Mouse (Mus musculus) kidney, adult 2 months (tissue): ENCODE results near the gene Tln1. TPM values are rescaled to one million over a fixed set of nuclear protein-coding genes. Genes with fewer than 3 reads are reported as not detected.
A peak's percentile ranks its signal among the peaks of the same experiment; 100 is the strongest.

Experiments used
- DNase-seq: peaks from one replicate; pipeline ENCODE4 v3.0.0; 2021
- H3K27ac ChIP-seq: fragments of 200-500 bp; 2 replicates; pipeline ENCODE4 v1.5.1; 2012; ENCODE audit warnings: low read depth, low read length, control low read depth, inconsistent platforms; ENCODE audit not compliant: insufficient read depth
- H3K27me3 ChIP-seq: fragments of 200-500 bp; replicated peaks from 2 replicates; pipeline ENCODE4 v1.6.1; 2012; ENCODE audit warnings: mild to moderate bottlenecking, moderate library complexity, low read length, inconsistent platforms; ENCODE audit not compliant: control insufficient read depth, insufficient read depth
- H3K36me3 ChIP-seq: fragments of 200-500 bp; 2 replicates; pipeline ENCODE4 v1.6.1; 2012; ENCODE audit warnings: mild to moderate bottlenecking, moderate library complexity, low read length, inconsistent platforms; ENCODE audit not compliant: control insufficient read depth, insufficient read depth
- H3K4me1 ChIP-seq: fragments of 200-500 bp; 2 replicates; pipeline ENCODE4 v1.6.1; 2011; ENCODE audit warnings: low read length; ENCODE audit not compliant: control insufficient read depth, insufficient read depth
- H3K4me3 ChIP-seq: fragments of 200-500 bp; 2 replicates; pipeline ENCODE4 v1.5.1; 2011; ENCODE audit warnings: mild to moderate bottlenecking, low read depth, low read length, control low read depth; ENCODE audit not compliant: insufficient read depth
- CTCF ChIP-seq: fragments of 200-500 bp; conservative IDR thresholded peaks from 2 replicates; pipeline ENCODE4 v1.5.1; 2011; ENCODE audit warnings: low read depth, mild to moderate bottlenecking, control low read depth, low read length, moderate library complexity, mixed read lengths; ENCODE audit not compliant: insufficient read depth, insufficient read length
- POLR2A ChIP-seq: fragments of 200-500 bp; IDR thresholded peaks from one replicate; pipeline ENCODE4 v1.6.1; 2011; ENCODE audit warnings: low read depth, low read length, control low read depth
- WGBS: fragments of 180-500 bp; shearing (Covaris S2); methylation state at CpG from one replicate; pipeline ENCODE4 v1.1.7; 2018; 5-methylcytosine and 5-hydroxymethylcytosine counted together
- polyA plus RNA-seq: library from polyadenylated mRNA; depleted of rRNA; stranded (reverse); fragments of >200 nt; gene quantifications from 2 replicates; pipeline ENCODE4 v1.2.3, GENCODE M21; 2012

Gene Tln1
- polyA plus RNA-seq, 1 experiment = 92.1 TPM

- WGBS = 51% methylated on average over 6 of the region's 6 CpGs
- Histone ChIP-seq H3K27me3 (no peaks in the 10 kb centered on the region), H3K27ac (peak overlapping the region; percentile 67), H3K36me3 (no peaks in the 10 kb centered on the region), H3K4me3 (no peak overlapping the region), H3K4me1 (peaks cover 36% of the 10 kb centered on the region; the same call in 1 of the 2 replicates)
- no peak for DNase-seq
- TF ChIP-seq CTCF (no peak), POLR2A (no peak)
Observed at GRCm38 (mm10) chr4:43496587-43496986, 65.9 kb downstream of the Tln1 start.

DNA sequence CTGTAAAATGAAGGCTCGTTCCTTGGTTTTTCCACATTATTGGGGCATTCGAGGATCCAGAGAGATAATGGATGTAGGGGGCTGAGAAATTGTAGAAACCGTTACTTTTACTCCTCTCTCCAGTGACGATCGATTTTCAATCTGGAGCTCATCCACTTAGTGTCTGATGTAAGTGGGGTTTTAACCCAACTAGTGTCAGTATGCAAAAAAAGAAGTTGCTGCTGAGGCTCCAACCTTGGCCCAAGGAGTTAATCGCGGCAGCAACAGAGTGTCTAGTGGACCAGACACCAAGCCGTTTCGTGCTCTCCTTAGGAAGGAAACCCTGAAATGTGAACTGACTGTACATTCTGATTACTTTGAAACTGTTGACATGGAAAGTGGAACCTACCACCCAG is 68.6 kb downstream of the Tln1 start:
- peak; percentile 38 for DNase-seq
- 1% methylated on average over 9 of the region's 9 CpGs for WGBS
- Histone ChIP-seq H3K4me3 (peak overlapping the region; percentile 82), H3K36me3 (no peaks in the 10 kb centered on the region), H3K27me3 (no peaks in the 10 kb centered on the region), H3K27ac (peak overlapping the region; percentile 63), H3K4me1 (peaks cover 29% of the 10 kb centered on the region; the same call in 1 of the 2 replicates)
- no peak for TF ChIP-seq POLR2A
- TF ChIP-seq CTCF = no peak

- Histone ChIP-seq H3K27me3 (no peaks in the 10 kb centered on the region), H3K36me3 (no peaks in the 10 kb centered on the region), H3K4me3 (peak overlapping the region; percentile 82), H3K4me1 (peaks cover 24% of the 10 kb centered on the region; the same call in 1 of the 2 replicates), H3K27ac (peak overlapping the region; percentile 63)
- under 1% methylated on average over 47 of the region's 47 CpGs for WGBS
- peak; percentile 67 for TF ChIP-seq POLR2A
- TF ChIP-seq CTCF = no peak
- peak; percentile 98 for DNase-seq
Observed at GRCm38 (mm10) chr4:43493186-43493845, 69.2 kb downstream of the Tln1 start.

DNA sequence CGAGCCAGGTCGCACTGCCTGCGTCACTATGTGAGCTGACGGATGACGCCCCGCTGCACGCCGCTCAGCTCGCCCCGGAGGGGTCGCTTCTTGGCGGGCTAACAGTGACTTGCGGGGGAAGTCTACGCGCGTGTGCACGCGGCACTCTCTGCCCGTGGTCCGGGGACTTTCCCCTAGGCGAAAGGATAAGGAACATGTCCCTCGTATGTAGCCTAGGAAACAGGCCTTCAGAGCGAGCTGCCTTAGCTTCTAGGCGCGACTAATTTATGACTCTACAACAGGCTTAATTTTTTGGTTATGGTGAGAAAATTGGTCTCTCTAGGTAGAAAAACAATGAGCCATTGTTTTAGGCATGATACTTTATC is 69.7 kb downstream of the Tln1 start, which contains the start of gene Ccdc107:
Gene Ccdc107, plus strand, starts transcription at position 80 of the 365 bp plus-strand sequence.
- DNase-seq = peak; percentile 97
- TF ChIP-seq POLR2A (no peak), CTCF (0 out of 2 replicates have a peak, but pooled peaks have one; percentile 18)
- H3K4me3 ChIP-seq = peak within 1 kb of the TSS; percentile 82
- peak within 1 kb of the TSS; percentile 63 for H3K27ac ChIP-seq
- no peaks in the 10 kb centered on the region for H3K36me3 ChIP-seq
- WGBS = under 1% methylated on average over 25 of the region's 25 CpGs
- no peaks in the 10 kb centered on the region for H3K27me3 ChIP-seq
- peaks cover 20% of the 10 kb centered on the region; the same call in 1 of the 2 replicates for H3K4me1 ChIP-seq

DNA sequence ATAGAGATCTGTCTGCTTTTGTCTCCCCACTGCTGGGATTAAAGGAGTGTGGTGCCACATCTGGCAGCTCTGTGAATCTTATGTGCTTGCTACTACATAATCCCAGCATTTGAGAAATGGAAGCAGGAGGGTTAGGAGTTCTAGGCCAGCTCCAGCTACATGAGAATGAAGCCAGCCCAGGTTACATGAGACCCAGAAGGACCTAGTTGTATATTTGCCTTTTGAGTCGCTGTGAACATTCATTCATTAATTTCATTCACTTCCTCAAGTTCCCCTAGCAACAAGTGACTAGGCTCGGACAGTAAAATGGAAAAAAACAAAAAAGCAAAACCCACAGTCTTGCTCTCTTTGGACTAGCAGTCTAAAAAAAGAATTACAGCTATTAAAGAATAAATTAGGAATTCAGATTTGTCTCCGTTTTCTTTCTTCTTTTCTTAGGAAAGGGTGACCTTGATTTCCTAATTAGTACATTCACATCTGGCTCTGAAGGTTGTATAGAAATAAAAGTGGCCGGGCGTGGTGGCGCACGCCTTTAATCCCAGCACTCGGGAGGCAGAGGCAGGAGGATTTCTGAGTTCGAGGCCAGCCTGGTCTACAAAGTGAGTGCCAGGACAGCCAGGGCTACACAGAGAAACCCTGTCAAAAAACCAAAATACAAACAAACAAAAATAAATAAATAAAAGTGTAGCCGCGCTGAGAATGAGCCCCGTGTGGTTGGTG is 70.2 kb downstream of the Tln1 start:
- Histone ChIP-seq H3K36me3 (no peaks in the 10 kb centered on the region), H3K4me3 (no peak overlapping the region; the same call in 1 of the 2 replicates), H3K4me1 (peaks cover 17% of the 10 kb centered on the region; the same call in 1 of the 2 replicates), H3K27ac (no peak overlapping the region; the same call in 1 of the 2 replicates), H3K27me3 (no peaks in the 10 kb centered on the region)
- no peak for DNase-seq
- TF ChIP-seq POLR2A (no peak), CTCF (no peak)
- 34% methylated on average over 12 of the region's 12 CpGs for WGBS

GRCm38 (mm10) chr4:43490801-43491200 is 71.7 kb downstream of the Tln1 start:
- Histone ChIP-seq H3K4me1 (peaks cover 8% of the 10 kb centered on the region; the same call in 1 of the 2 replicates), H3K27ac (no peak overlapping the region), H3K27me3 (no peaks in the 10 kb centered on the region), H3K4me3 (no peak overlapping the region), H3K36me3 (no peaks in the 10 kb centered on the region)
- no peak for DNase-seq
- TF ChIP-seq CTCF = no peak
- 88% methylated on average over 5 of the region's 5 CpGs for WGBS

- H3K27me3 ChIP-seq = no peaks in the 10 kb centered on the region
- WGBS = 98% methylated on average over 3 of the region's 3 CpGs
- H3K36me3 ChIP-seq = no peaks in the 10 kb centered on the region
- H3K4me3 ChIP-seq = no peak overlapping the region
- no peaks in the 10 kb centered on the region; the same call in 1 of the 2 replicates for H3K4me1 ChIP-seq
- no peak for DNase-seq
- TF ChIP-seq POLR2A = no peak
- TF ChIP-seq CTCF = no peak
- no peak overlapping the region for H3K27ac ChIP-seq
Observed at GRCm38 (mm10) chr4:43489611-43490010, 72.9 kb downstream of the Tln1 start.
